Mouse (Mus musculus) CD4-positive, CD25-positive, alpha-beta regulatory T cell, adult 4 months (primary cell): Measurements from ENCODE around the gene Son. TPM values are rescaled to one million over a fixed set of nuclear protein-coding genes. Genes with fewer than 3 reads are reported as not detected.

ENCODE experiments used
- ATAC-seq: one replicate; pipeline ENCODE4 v1.8.0; 2017
- polyA plus RNA-seq, 2 experiments: library from polyadenylated mRNA; unstranded; fragments of 100-300 nt; shearing (Covaris generic); gene quantifications; one replicate each; pipeline ENCODE4 v1.2.1; 2017

Son gene
- polyA plus RNA-seq, 2 experiments from 2014 or later, result 153 to 230 TPM

GRCm38 (mm10) chr16:91688619-91689334, 41.5 kb downstream of the Son start, which contains the start of gene Donson:
Gene Donson, minus strand, starts transcription at chr16:91688770.
- peak; percentile 66 for ATAC-seq

- no peak for ATAC-seq
Observed at GRCm38 (mm10) chr16:91689791-91690190, 42.5 kb downstream of the Son start.

GRCm38 (mm10) chr16:91694455-91695084, 47.3 kb downstream of the Son start:
- peak; percentile 86 for ATAC-seq

GRCm38 (mm10) chr16:91695108-91695755, 47.9 kb downstream of the Son start:
- no peak for ATAC-seq

- no peak for ATAC-seq
Observed at GRCm38 (mm10) chr16:91698995-91699394, 51.7 kb downstream of the Son start.

- ATAC-seq, result no peak
Observed at GRCm38 (mm10) chr16:91701908-91702307, 54.6 kb downstream of the Son start.

GRCm38 (mm10) chr16:91702771-91703188, 55.5 kb downstream of the Son start:
- no peak for ATAC-seq

GRCm38 (mm10) chr16:91704603-91705340, 57.5 kb downstream of the Son start:
- ATAC-seq, result no peak

- ATAC-seq, result no peak
Observed at GRCm38 (mm10) chr16:91710241-91710640, 62.9 kb downstream of the Son start.

GRCm38 (mm10) chr16:91716927-91717349, 69.6 kb downstream of the Son start:
- no peak for ATAC-seq

GRCm38 (mm10) chr16:91717399-91717798, 70.1 kb downstream of the Son start:
- no peak for ATAC-seq

GRCm38 (mm10) chr16:91724247-91724646, 76.9 kb downstream of the Son start:
- no peak for ATAC-seq

- no peak for ATAC-seq
Observed at GRCm38 (mm10) chr16:91727433-91727832, 80.1 kb downstream of the Son start.

- peak; percentile 79 for ATAC-seq
Observed at GRCm38 (mm10) chr16:91728123-91729065, 81.1 kb downstream of the Son start, which contains the start of gene Cryzl1. Gene Cryzl1, minus strand, starts transcription at chr16:91728975.

Other genes with a start within 250 kb of the Son start
- 100 to 1,000 TPM; 131 to 143 TPM for gene Il10rb, start 241.3 kb upstream of the Son start, polyA plus RNA-seq
- gene Ifnar1, start 162.3 kb upstream of the Son start, polyA plus RNA-seq, result 100 to 1,000 TPM in 1 of 2 experiments, 10 to 100 TPM in 1; 86.0 to 120 TPM
- gene Ifngr2, start 100.4 kb upstream of the Son start, polyA plus RNA-seq, result 10 to 100 TPM; 29.9 to 35.3 TPM
- gene Tmem50b, start 49.7 kb upstream of the Son start, polyA plus RNA-seq, result 10 to 100 TPM; 27.7 to 38.4 TPM
- 1 to 10 TPM; 1.6 to 2.9 TPM for gene Dnajc28, start 28.5 kb upstream of the Son start, polyA plus RNA-seq
- gene Gart, start 554 bp upstream of the Son start, polyA plus RNA-seq, result 10 to 100 TPM; 60.1 to 96.6 TPM
- 10 to 100 TPM; 13.4 to 31.8 TPM for gene Donson, start 41.3 kb downstream of the Son start, polyA plus RNA-seq
- 10 to 100 TPM; 65.7 to 82.1 TPM for gene Cryzl1, start 81.5 kb downstream of the Son start, polyA plus RNA-seq
- gene Itsn1, start 81.8 kb downstream of the Son start, polyA plus RNA-seq, result 1 to 10 TPM; 2.1 to 2.4 TPM